Mouse (Mus musculus) telencephalon, adult 2 months (tissue): ENCODE measurements around the gene Cmtm3.
"Not testable (repeated sequence)": the region's sequence is repeated elsewhere in the genome, so short reads cannot be mapped to it uniquely, and the experiment has no call there.

Experiments
- DNase-seq: peaks from one replicate; pipeline ENCODE4 v3.0.0-alpha.2; 2011; ENCODE audit warnings: low read depth, low spot score

The Cmtm3 gene

GRCm38 (mm10) chr8:104339229-104339982 lies at the start of gene Cmtm3:
TSS of gene Cmtm3 (plus strand) at chr8:104339410.
- no peak for DNase-seq

GRCm38 (mm10) chr8:104293081-104293480 lies 46.1 kb upstream of the Cmtm3 start, which contains the start of gene Cmtm2a:
TSS of gene Cmtm2a (minus strand) at chr8:104293181.
- DNase-seq: not testable (repeated sequence)

- no peak for DNase-seq
These were observed 44.8 kb upstream of the Cmtm3 start for GRCm38 (mm10) chr8:104294396-104294795.

GRCm38 (mm10) chr8:104301577-104301976 lies 37.6 kb upstream of the Cmtm3 start:
- not testable (repeated sequence) for DNase-seq

GRCm38 (mm10) chr8:104302536-104302935 lies 36.7 kb upstream of the Cmtm3 start:
- not testable (repeated sequence) for DNase-seq

GRCm38 (mm10) chr8:104304962-104305361 lies 34.2 kb upstream of the Cmtm3 start:
- DNase-seq: no peak

- not testable (repeated sequence) for DNase-seq
These were observed 30.9 kb upstream of the Cmtm3 start for GRCm38 (mm10) chr8:104308341-104308740.

GRCm38 (mm10) chr8:104309441-104310155 lies 29.6 kb upstream of the Cmtm3 start, which contains the start of the genes Gm45711 and Cmtm1:
TSS of gene Gm45711 (minus strand) at chr8:104310081.
TSS of gene Cmtm1 (minus strand) at chr8:104310145.
- not testable (repeated sequence) for DNase-seq

- not testable (repeated sequence) for DNase-seq
These were observed 27.2 kb upstream of the Cmtm3 start for GRCm38 (mm10) chr8:104312023-104312422.

- no peak for DNase-seq
These were observed 25.9 kb upstream of the Cmtm3 start for GRCm38 (mm10) chr8:104313311-104313710.

GRCm38 (mm10) chr8:104321267-104321666 lies 17.9 kb upstream of the Cmtm3 start, which contains the start of gene Gm11020:
TSS of gene Gm11020 (plus strand) at chr8:104321567.
- not testable (repeated sequence) for DNase-seq

GRCm38 (mm10) chr8:104321930-104322329 lies 17.3 kb upstream of the Cmtm3 start, which contains the start of gene Cmtm2b:
TSS of gene Cmtm2b (plus strand) at chr8:104322230.
- DNase-seq: not testable (repeated sequence)

GRCm38 (mm10) chr8:104332665-104333631 lies 6.3 kb upstream of the Cmtm3 start:
- DNase-seq: no peak

GRCm38 (mm10) chr8:104333786-104334185 lies 5.4 kb upstream of the Cmtm3 start:
- DNase-seq: no peak

GRCm38 (mm10) chr8:104334196-104334595 lies 5.0 kb upstream of the Cmtm3 start:
- no peak for DNase-seq

GRCm38 (mm10) chr8:104336806-104337205 lies 2.4 kb upstream of the Cmtm3 start:
- DNase-seq: no peak

- DNase-seq: no peak
These were observed 1.3 kb upstream of the Cmtm3 start for GRCm38 (mm10) chr8:104337890-104338289.

- no peak for DNase-seq
These were observed 698 bp downstream of the Cmtm3 start for GRCm38 (mm10) chr8:104339983-104340232.

- no peak for DNase-seq
These were observed 1.3 kb downstream of the Cmtm3 start for GRCm38 (mm10) chr8:104340233-104341105.

GRCm38 (mm10) chr8:104341106-104341561 lies 1.9 kb downstream of the Cmtm3 start:
- DNase-seq: no peak
